In the genomic region with DNA sequence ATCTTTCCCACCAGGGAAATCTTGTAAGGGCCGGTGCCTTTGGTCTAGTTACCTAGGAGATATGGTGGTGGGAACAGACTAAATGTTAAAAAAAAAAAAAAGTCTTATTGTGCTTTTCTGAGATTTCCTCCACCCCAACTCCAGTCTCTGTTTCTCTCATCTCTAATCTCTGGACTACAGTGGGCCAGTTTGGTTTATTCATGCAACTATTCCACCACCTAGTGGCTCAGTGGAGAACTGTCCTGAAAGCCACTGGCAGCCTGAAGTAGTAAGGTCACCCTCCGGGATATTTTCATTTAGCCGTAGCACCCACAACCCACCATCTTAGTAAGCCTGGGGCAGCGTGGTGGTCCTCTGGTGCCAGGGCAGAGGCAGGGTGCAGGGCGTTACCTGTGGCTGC, we compare ENCODE assay signal across 8 mouse cellular contexts. TPM values are rescaled to one million over a fixed set of nuclear protein-coding genes. Genes with fewer than 3 reads are reported as not detected.
DNase-seq lines count a peak whose midpoint lies in the region; ATAC-seq and TF ChIP-seq lines count a peak whose summit lies in the region.

No protein-coding gene starts in this region.

- peak; percentile 82; the same call in 1 of the 2 replicates for TF ChIP-seq CTCF in brain, embryonic 14.5 days (IDR thresholded peaks at IDR 0.05; ENCODE audit: borderline replicate concordance, extremely low read depth, insufficient read depth, insufficient read length)
- TF ChIP-seq CTCF in embryonic fibroblast, embryonic 13.5 days (IDR thresholded peaks at IDR 0.05; ENCODE audit: borderline replicate concordance, insufficient read depth, low read length), result 0 out of 2 replicates have a peak, but pooled peaks have one; percentile 20

- peaks cover 22% of the 10 kb centered on the region for H3K4me1 ChIP-seq in midbrain, embryonic 10.5 days
- H3K4me1 ChIP-seq in midbrain, embryonic 13.5 days (replicated peaks), result peaks cover 13% of the 10 kb centered on the region
- no peaks in the 10 kb centered on the region for H3K4me1 ChIP-seq in embryonic fibroblast, embryonic 13.5 days (ENCODE audit: control insufficient read depth, insufficient read depth, low read length)
- H3K4me1 ChIP-seq in megakaryocyte, embryonic 14.5 days, result peaks cover 27% of the 10 kb centered on the region

- H3K27me3 ChIP-seq in midbrain, embryonic 10.5 days (ENCODE audit: low read depth, poor library complexity, severe bottlenecking), result no peaks in the 10 kb centered on the region; the same call in 1 of the 2 replicates
- H3K27me3 ChIP-seq in midbrain, embryonic 13.5 days, result 0 out of 2 replicates have a peak, but pooled peaks cover 3% of the 10 kb centered on the region
- H3K27me3 ChIP-seq in megakaryocyte, embryonic 14.5 days (replicated peaks), result peaks cover 55% of the 10 kb centered on the region

- no peak overlapping the region for H3K4me2 ChIP-seq in midbrain, embryonic 13.5 days (replicated peaks)

- H3K9me3 ChIP-seq in midbrain, embryonic 10.5 days (replicated peaks), result no peaks in the 10 kb centered on the region
- H3K9me3 ChIP-seq in midbrain, embryonic 13.5 days, result no peaks in the 10 kb centered on the region
- no peaks in the 10 kb centered on the region for H3K9me3 ChIP-seq in megakaryocyte, embryonic 14.5 days

- no peak for ATAC-seq in midbrain, embryonic 13.5 days

- peak; percentile 63 for DNase-seq in midbrain, embryonic 10.5 days (ENCODE audit: low spot score)
- peak; percentile 84 for DNase-seq in brain, embryonic 14.5 days (ENCODE audit: low read depth)
- DNase-seq in heart, postnatal 4 days, result peak; percentile 78
- peak; percentile 72 for DNase-seq in layer of hippocampus, adult 9-10 months (ENCODE audit: low spot score)
- DNase-seq in right cerebral cortex, postnatal 36 days (ENCODE audit: low spot score in 2 of 2), result peak; percentile 47 to 50

- TF ChIP-seq POLR2A in brain, embryonic 14.5 days (IDR thresholded peaks at IDR 0.05; ENCODE audit: borderline replicate concordance, extremely low read depth, insufficient read depth, insufficient read length, poor library complexity, severe bottlenecking), result no peak
- TF ChIP-seq POLR2A in embryonic fibroblast, embryonic 13.5 days (IDR thresholded peaks at IDR 0.05; ENCODE audit: low read depth, low read length), result no peak

- H3K4me3 ChIP-seq in midbrain, embryonic 10.5 days, result no peak overlapping the region
- H3K4me3 ChIP-seq in midbrain, embryonic 13.5 days (replicated peaks), result no peak overlapping the region
- no peak overlapping the region for H3K4me3 ChIP-seq in embryonic fibroblast, embryonic 13.5 days (ENCODE audit: insufficient read depth, low read length)
- peak overlapping the region; percentile 87 for H3K4me3 ChIP-seq in megakaryocyte, embryonic 14.5 days (replicated peaks)

- no peak overlapping the region for H3K27ac ChIP-seq in midbrain, embryonic 10.5 days (replicated peaks)
- H3K27ac ChIP-seq in midbrain, embryonic 13.5 days, result no peak overlapping the region
- no peak overlapping the region for H3K27ac ChIP-seq in embryonic fibroblast, embryonic 13.5 days (ENCODE audit: insufficient read depth, low read length)

- WGBS in midbrain, embryonic 10.5 days, result 29% methylated on average over 5 of the region's 5 CpGs
- WGBS in midbrain, embryonic 13.5 days, result 18% methylated on average over 5 of the region's 5 CpGs

- no peak overlapping the region for H3K9ac ChIP-seq in midbrain, embryonic 13.5 days (replicated peaks)

- no peaks in the 10 kb centered on the region for H3K36me3 ChIP-seq in midbrain, embryonic 10.5 days
- H3K36me3 ChIP-seq in midbrain, embryonic 13.5 days, result no peaks in the 10 kb centered on the region
- H3K36me3 ChIP-seq in megakaryocyte, embryonic 14.5 days (replicated peaks; ENCODE audit: low read length), result no peaks in the 10 kb centered on the region

RNA-seq across cellular contexts. Expression of gene Abcc6, which starts 20.5 kb away (rescaled TPM):
- 0.12 and 0.17 TPM in 2 replicates for polyA plus RNA-seq in midbrain, embryonic 10.5 days (2016; fragmentation: Nextera tagmentation; extraction: Ambion mirVana)
- polyA plus RNA-seq in midbrain, embryonic 13.5 days (2015; fragmentation: Nextera tagmentation; extraction: Ambion mirVana), result 0.26 and 0.41 TPM in 2 replicates
- polyA plus RNA-seq in brain, embryonic 14.5 days (2012; rRNA removed), result 1.2 and 1.4 TPM in 2 replicates
- 0.14 TPM in 1 of 2 replicates, not detected in the other for polyA plus RNA-seq in embryonic fibroblast, embryonic 13.5 days (2011; ENCODE audit: insufficient read length, low read depth, missing spikeins)
- total RNA-seq in heart, postnatal 4 days (2021), result not detected
- not detected in 2 replicates for polyA plus RNA-seq in megakaryocyte, embryonic 14.5 days (2012; ENCODE audit: insufficient read depth, low replicate concordance)

RNA-seq across cellular contexts. Expression of gene Nomo1, which starts 23.9 kb away (rescaled TPM):
- polyA plus RNA-seq in midbrain, embryonic 10.5 days (2016; fragmentation: Nextera tagmentation; extraction: Ambion mirVana), result 29.9 and 31.0 TPM in 2 replicates
- polyA plus RNA-seq in midbrain, embryonic 13.5 days (2015; fragmentation: Nextera tagmentation; extraction: Ambion mirVana), result 31.4 and 37.7 TPM in 2 replicates
- 38.5 and 52.6 TPM in 2 replicates for polyA plus RNA-seq in brain, embryonic 14.5 days (2012; rRNA removed)
- 52.2 and 80.0 TPM in 2 replicates for polyA plus RNA-seq in embryonic fibroblast, embryonic 13.5 days (2011; ENCODE audit: insufficient read length, low read depth, missing spikeins)
- total RNA-seq in heart, postnatal 4 days (2021), result 10 to 100 TPM; 61.0 to 64.7 TPM
- polyA plus RNA-seq in megakaryocyte, embryonic 14.5 days (2012; ENCODE audit: insufficient read depth, low replicate concordance), result 172 and 218 TPM in 2 replicates
